Mouse (Mus musculus) testis, adult 2 months (tissue): ENCODE results near the gene Wasf2. TPM values are rescaled to one million over a fixed set of nuclear protein-coding genes. Genes with fewer than 3 reads are reported as not detected.

Source experiments
- H3K27ac ChIP-seq: fragments of 200-500 bp; 2 replicates; pipeline ENCODE4 v1.5.1; 2012; ENCODE audit warnings: low read depth, low read length; ENCODE audit not compliant: control insufficient read depth, insufficient read depth
- H3K27me3 ChIP-seq: fragments of 200-500 bp; 2 replicates; pipeline ENCODE4 v1.6.1; 2012; ENCODE audit warnings: mild to moderate bottlenecking, low read length, moderate library complexity; ENCODE audit not compliant: control insufficient read depth, insufficient read depth
- H3K36me3 ChIP-seq: fragments of 200-500 bp; 2 replicates; pipeline ENCODE4 v1.6.1; 2012; ENCODE audit warnings: mild to moderate bottlenecking, low read length; ENCODE audit not compliant: control insufficient read depth, insufficient read depth
- H3K4me1 ChIP-seq: fragments of 200-500 bp; 2 replicates; pipeline ENCODE4 v1.6.1; 2012; ENCODE audit warnings: low read length; ENCODE audit not compliant: control insufficient read depth, insufficient read depth
- H3K4me3 ChIP-seq: fragments of 200-500 bp; 2 replicates; pipeline ENCODE4 v1.5.1; 2012; ENCODE audit warnings: low read depth, mild to moderate bottlenecking, low read length, moderate library complexity, mixed read lengths; ENCODE audit not compliant: control insufficient read depth
- CTCF ChIP-seq: fragments of 200-500 bp; IDR thresholded peaks from 2 replicates; pipeline ENCODE4 v1.5.1; 2012; ENCODE audit warnings: low read depth, mild to moderate bottlenecking, inconsistent platforms, low read length, moderate library complexity; ENCODE audit not compliant: control insufficient read depth, insufficient read depth, insufficient replicate concordance
- POLR2A ChIP-seq: fragments of 200-500 bp; IDR thresholded peaks from 2 replicates; pipeline ENCODE4 v1.6.1; 2012; ENCODE audit warnings: low read depth, mild to moderate bottlenecking, inconsistent platforms, low read length, moderate library complexity; ENCODE audit not compliant: control insufficient read depth
- polyA plus RNA-seq: library from polyadenylated mRNA; depleted of rRNA; stranded (reverse); fragments of >200 nt; gene quantifications from 2 replicates; pipeline ENCODE4 v1.2.3, GENCODE M21; 2012; rRNA removed

The Wasf2 gene
- polyA plus RNA-seq, 1 experiment = 156 TPM

DNA sequence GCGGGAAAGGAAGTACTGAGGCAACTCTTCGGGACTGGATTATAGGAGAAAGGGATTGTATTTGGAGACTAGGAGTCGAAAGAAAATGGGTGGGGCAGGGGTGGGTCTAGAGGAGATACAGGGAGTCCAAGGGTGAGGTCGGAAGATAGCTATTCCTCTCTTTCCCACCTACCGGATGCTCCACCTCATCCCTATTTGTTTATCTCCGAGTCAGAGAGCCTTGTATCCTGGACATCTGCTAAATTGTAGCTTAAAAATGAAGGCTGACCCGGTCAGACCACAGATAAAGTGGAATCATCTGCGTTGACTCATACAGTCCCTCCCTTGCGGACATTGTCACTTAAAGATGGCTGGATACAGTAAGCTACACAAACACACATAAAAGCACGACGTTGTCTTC, 111.6 kb downstream of the Wasf2 start:
- TF ChIP-seq CTCF (no peak), POLR2A (no peak)
- no peaks in the 10 kb centered on the region for H3K27me3 ChIP-seq
- H3K36me3 ChIP-seq = no peaks in the 10 kb centered on the region
- peaks cover 11% of the 10 kb centered on the region for H3K4me1 ChIP-seq
- H3K4me3 ChIP-seq = peak overlapping the region; percentile 91
- H3K27ac ChIP-seq = no peak overlapping the region

DNA sequence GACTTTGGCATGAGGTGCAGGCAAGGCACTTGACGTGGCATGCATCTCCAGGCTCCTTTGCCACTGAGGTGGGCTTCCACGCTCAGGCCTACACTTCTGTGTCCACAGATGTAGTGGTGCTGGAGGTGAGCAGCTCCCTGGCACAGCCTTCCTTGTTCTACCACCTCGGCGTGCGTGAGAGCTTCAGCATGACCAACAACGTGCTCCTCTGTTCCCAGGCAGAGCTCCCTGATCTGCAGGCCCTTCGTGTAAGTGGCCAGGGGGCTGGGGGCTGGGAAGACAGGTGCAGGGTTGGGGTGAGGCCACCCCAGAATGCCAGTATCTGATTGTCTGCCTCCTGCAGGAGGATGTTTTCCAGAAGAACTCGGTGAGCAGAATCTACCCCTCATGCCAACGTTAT, 112.4 kb downstream of the Wasf2 start:
- Histone ChIP-seq H3K27ac (no peak overlapping the region), H3K4me3 (no peak overlapping the region), H3K27me3 (no peaks in the 10 kb centered on the region), H3K36me3 (no peaks in the 10 kb centered on the region), H3K4me1 (peaks cover 11% of the 10 kb centered on the region)
- TF ChIP-seq CTCF = no peak
- TF ChIP-seq POLR2A = no peak

DNA sequence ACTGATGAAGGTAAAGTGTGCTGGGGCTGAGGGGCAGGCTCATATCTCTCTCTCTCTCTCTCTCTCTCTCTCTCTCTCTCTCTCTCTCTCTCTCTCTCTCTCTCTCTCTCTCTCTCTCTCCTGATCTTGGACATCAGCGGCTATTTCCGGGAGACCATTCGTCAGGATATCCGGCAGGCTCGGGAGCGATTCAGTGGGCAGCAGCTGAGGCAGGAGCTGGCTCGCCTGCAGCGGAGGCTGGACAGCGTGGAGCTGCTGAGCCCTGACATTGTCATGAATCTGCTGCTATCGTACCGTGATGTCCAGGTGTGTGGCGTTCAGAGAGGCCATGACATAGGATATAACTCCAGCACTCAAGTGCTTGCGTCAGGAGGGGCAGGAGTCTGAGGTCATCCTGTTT, 113.2 kb downstream of the Wasf2 start:
- Histone ChIP-seq H3K27me3 (no peaks in the 10 kb centered on the region), H3K36me3 (no peaks in the 10 kb centered on the region), H3K4me3 (no peak overlapping the region), H3K27ac (no peak overlapping the region), H3K4me1 (peaks cover 11% of the 10 kb centered on the region)
- TF ChIP-seq CTCF (no peak), POLR2A (no peak)

DNA sequence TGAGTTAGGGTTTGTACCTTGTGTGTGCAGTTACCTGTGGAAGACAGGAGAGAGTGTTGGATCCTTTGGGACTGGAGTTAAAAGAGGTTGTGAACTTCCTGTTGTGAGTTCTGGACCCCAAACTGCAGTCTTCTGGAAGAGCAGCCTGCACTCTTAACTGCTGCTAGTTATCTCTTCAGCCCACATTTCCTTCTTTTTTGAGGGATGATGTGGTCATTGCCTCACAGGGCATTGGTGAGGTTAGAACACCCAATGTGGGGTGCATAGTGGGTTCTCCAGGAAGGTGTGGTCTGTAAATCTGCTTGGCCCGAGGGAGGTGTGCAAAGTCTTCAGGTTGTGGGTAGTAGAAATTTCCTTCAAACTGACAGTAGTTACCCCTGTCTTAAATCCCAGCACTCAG, 114.0 kb downstream of the Wasf2 start:
- no peaks in the 10 kb centered on the region for H3K27me3 ChIP-seq
- no peaks in the 10 kb centered on the region for H3K36me3 ChIP-seq
- H3K4me1 ChIP-seq = peaks cover 11% of the 10 kb centered on the region
- H3K4me3 ChIP-seq = no peak overlapping the region
- no peak overlapping the region for H3K27ac ChIP-seq
- TF ChIP-seq POLR2A = no peak
- TF ChIP-seq CTCF = no peak

GRCm38 (mm10) chr4:133247072-133247471, 116.8 kb downstream of the Wasf2 start:
- Histone ChIP-seq H3K27me3 (no peaks in the 10 kb centered on the region), H3K4me3 (no peak overlapping the region), H3K27ac (no peak overlapping the region), H3K4me1 (peaks cover 22% of the 10 kb centered on the region), H3K36me3 (no peaks in the 10 kb centered on the region)
- TF ChIP-seq CTCF (no peak), POLR2A (no peak)

GRCm38 (mm10) chr4:133247806-133248449, 117.6 kb downstream of the Wasf2 start:
- H3K4me1 ChIP-seq = peaks cover 20% of the 10 kb centered on the region
- no peaks in the 10 kb centered on the region for H3K27me3 ChIP-seq
- H3K36me3 ChIP-seq = no peaks in the 10 kb centered on the region
- H3K27ac ChIP-seq = no peak overlapping the region
- TF ChIP-seq POLR2A = no peak
- no peak for TF ChIP-seq CTCF
- H3K4me3 ChIP-seq = no peak overlapping the region

Other genes starting within 250 kb of the Wasf2 start
- 13.7 and 17.7 TPM in 2 replicates for gene Stx12, start 246.0 kb upstream of the Wasf2 start, polyA plus RNA-seq
- gene Fam76a, start 207.9 kb upstream of the Wasf2 start, polyA plus RNA-seq = 102 and 111 TPM in 2 replicates
- gene Fgr, start 156.4 kb upstream of the Wasf2 start, polyA plus RNA-seq = 0.85 and 1.0 TPM in 2 replicates
- 59.1 and 65.0 TPM in 2 replicates for gene Ahdc1, start 119.2 kb upstream of the Wasf2 start, polyA plus RNA-seq
- 10.0 and 10.7 TPM in 2 replicates for gene Cd164l2, start 81.6 kb downstream of the Wasf2 start, polyA plus RNA-seq
- 7.0 and 9.2 TPM in 2 replicates for gene Gpr3, start 82.0 kb downstream of the Wasf2 start, polyA plus RNA-seq
- 4.7 and 8.5 TPM in 2 replicates for gene Map3k6, start 110.3 kb downstream of the Wasf2 start, polyA plus RNA-seq
- 0.33 and 0.97 TPM in 2 replicates for gene Sytl1, start 132.6 kb downstream of the Wasf2 start, polyA plus RNA-seq
- gene Tmem222, start 147.3 kb downstream of the Wasf2 start, polyA plus RNA-seq = 48.5 and 50.1 TPM in 2 replicates
- 323 and 338 TPM in 2 replicates for gene Wdtc1, start 223.0 kb downstream of the Wasf2 start, polyA plus RNA-seq
- 48.4 and 59.6 TPM in 2 replicates for gene Slc9a1, start 239.2 kb downstream of the Wasf2 start, polyA plus RNA-seq